Mouse (Mus musculus): ENCODE results near the gene Cops4.

GRCm38 (mm10) chr5:100567258-100568032, 49.3 kb downstream of the Cops4 start:
- TF ChIP-seq CTCF (IDR thresholded peaks at IDR 0.05; ENCODE audit: low read depth, low read length) (no peak), POLR2A (IDR thresholded peaks at IDR 0.05; ENCODE audit: extremely low read depth, insufficient read depth, low read length) (no peak)

Data from liver, adult 2 months (tissue).